Mouse (Mus musculus) cortical plate, adult 2 months (tissue): ENCODE measurements around the gene Mrpl1.

Source experiments
- CTCF ChIP-seq: fragments of 200-500 bp; IDR thresholded peaks from 2 replicates; pipeline ENCODE4 v1.5.1; 2011; ENCODE audit warnings: mild to moderate bottlenecking, control low read depth, low read length; ENCODE audit not compliant: insufficient read depth; ENCODE audit errors: extremely low read depth
- POLR2A ChIP-seq: fragments of 200-500 bp; IDR thresholded peaks from 2 replicates; pipeline ENCODE4 v1.6.1; 2011; ENCODE audit warnings: mild to moderate bottlenecking, low read length, control low read depth; ENCODE audit not compliant: insufficient read depth; ENCODE audit errors: extremely low read depth

DNA sequence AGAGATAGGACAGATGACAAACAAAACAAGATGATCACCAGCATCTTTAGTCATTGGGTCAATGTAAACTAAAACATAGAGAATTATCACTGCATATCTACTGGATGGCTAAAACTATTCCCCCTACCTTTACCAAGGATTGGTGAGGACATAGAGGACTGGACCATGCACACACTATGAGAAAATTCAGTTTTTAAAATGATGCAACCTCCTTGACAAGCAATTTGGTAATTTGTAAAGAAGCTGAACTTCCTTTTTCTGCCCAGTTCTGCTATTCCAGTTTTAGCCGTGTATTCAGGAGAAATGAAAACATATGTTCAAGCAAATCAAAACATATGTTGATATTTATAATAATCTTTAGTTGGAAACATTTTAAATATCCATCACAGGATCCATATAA lies 35.2 kb downstream of the Mrpl1 start:
- TF ChIP-seq CTCF, result no peak
- TF ChIP-seq POLR2A, result no peak
